Mouse (Mus musculus) heart, embryonic 15.5 days (tissue): ENCODE measurements around the gene Stk32b. TPM values are rescaled to one million over a fixed set of nuclear protein-coding genes. Genes with fewer than 3 reads are reported as not detected.
A peak's percentile ranks its signal among the peaks of the same experiment; 100 is the strongest.

Experiments used
- ATAC-seq: fragments of 200-750 bp; cut with Nextera tagmentation; replicated peaks from 2 replicates; pipeline ENCODE4 v1.8.0; 2017; ENCODE audit warnings: low read depth, moderate TSS enrichment; ENCODE audit not compliant: insufficient number of reproducible peaks, insufficient read depth, low FRiP score
- H3K27ac ChIP-seq: fragments of 300-500 bp; sonication (generic); 2 replicates; pipeline ENCODE4 v1.5.1; 2015; ENCODE audit warnings: mild to moderate bottlenecking, inconsistent platforms
- H3K27me3 ChIP-seq: fragments of 300-500 bp; sonication (generic); 2 replicates; pipeline ENCODE4 v1.6.1; 2015; ENCODE audit warnings: inconsistent platforms
- H3K36me3 ChIP-seq: fragments of 300-500 bp; sonication (generic); 2 replicates; pipeline ENCODE4 v1.6.1; 2015; ENCODE audit warnings: mild to moderate bottlenecking, inconsistent platforms
- H3K4me1 ChIP-seq: fragments of 300-500 bp; sonication (generic); replicated peaks from 2 replicates; pipeline ENCODE4 v1.6.1; 2015; ENCODE audit warnings: inconsistent platforms
- H3K4me2 ChIP-seq: fragments of 300-500 bp; sonication (generic); 2 replicates; pipeline ENCODE4 v1.6.1; 2015; ENCODE audit warnings: inconsistent platforms, mild to moderate bottlenecking, moderate library complexity
- H3K4me3 ChIP-seq: fragments of 300-500 bp; sonication (generic); 2 replicates; pipeline ENCODE4 v1.5.1; 2015; ENCODE audit warnings: mild to moderate bottlenecking, inconsistent platforms
- H3K9ac ChIP-seq: fragments of 300-500 bp; sonication (generic); 2 replicates; pipeline ENCODE4 v1.6.1; 2015; ENCODE audit warnings: mild to moderate bottlenecking, inconsistent platforms
- H3K9me3 ChIP-seq: fragments of 300-500 bp; sonication (generic); replicated peaks from 2 replicates; pipeline ENCODE4 v1.6.1; 2016; ENCODE audit warnings: inconsistent platforms
- WGBS: fragments of 180-500 bp; shearing (Covaris S2); methylation state at CpG from one replicate; pipeline ENCODE4 v1.1.7; 2015; ENCODE audit warnings: mixed read lengths; 5-methylcytosine and 5-hydroxymethylcytosine counted together
- polyA plus RNA-seq: library from polyadenylated mRNA; unstranded; fragments of >200 nt; fragmentation: Nextera tagmentation; extraction: Ambion mirVana; gene quantifications from 2 replicates; pipeline ENCODE4 v1.2.1, GENCODE M21; 2015

The Stk32b gene
- polyA plus RNA-seq, 1 experiment from 2014 or later = 0.79 TPM

DNA sequence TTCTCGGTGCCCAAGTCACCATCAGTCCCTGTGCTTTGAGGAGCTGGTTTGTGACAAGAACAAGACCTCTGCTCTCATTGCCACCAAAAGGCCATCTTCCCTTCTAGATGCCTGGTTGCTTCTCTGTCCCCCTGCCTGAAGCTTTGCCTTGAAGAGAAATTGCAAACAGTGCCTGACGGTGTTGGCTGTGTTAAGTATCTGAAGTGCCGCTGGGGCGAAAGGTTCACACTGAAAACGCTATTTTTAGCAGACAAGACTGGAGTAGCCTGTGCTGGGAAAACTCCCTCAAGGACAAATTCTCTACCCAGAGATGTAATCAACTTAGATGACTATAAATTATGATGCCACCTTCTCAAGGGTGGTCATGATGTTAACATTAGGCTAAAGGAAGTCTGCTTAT lies 129.1 kb downstream of the Stk32b start:
- Histone ChIP-seq H3K4me1 (peaks cover 14% of the 10 kb centered on the region), H3K9me3 (no peaks in the 10 kb centered on the region), H3K36me3 (no peaks in the 10 kb centered on the region), H3K27me3 (no peaks in the 10 kb centered on the region), H3K9ac (no peak overlapping the region), H3K27ac (peak overlapping the region; percentile 45; the same call in 1 of the 2 replicates), H3K4me3 (no peak overlapping the region), H3K4me2 (no peak overlapping the region)
- WGBS = 45% methylated on average over 5 of the region's 5 CpGs
- ATAC-seq = 0 out of 2 replicates have a peak, but pooled peaks have one; percentile 64

DNA sequence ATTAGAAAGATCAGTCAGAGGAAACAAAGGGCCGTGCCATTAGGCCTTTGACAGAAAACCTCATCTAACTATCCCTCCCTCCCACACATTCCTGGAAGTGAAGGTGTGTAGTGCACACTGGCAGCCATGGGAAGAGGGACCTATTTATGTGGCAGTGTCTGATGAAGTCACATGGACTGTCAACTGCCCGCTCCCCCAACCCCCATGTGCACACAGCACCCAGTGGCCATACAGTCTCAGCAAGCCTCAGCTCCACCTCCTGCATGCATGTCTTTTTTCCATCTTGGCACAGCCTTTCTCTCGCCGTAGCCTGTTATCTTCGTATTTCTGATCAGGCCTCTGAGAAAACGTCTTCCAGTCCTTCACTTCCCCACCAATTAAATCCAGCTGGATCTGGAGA lies 130.9 kb downstream of the Stk32b start:
- Histone ChIP-seq H3K27me3 (no peaks in the 10 kb centered on the region), H3K4me3 (no peak overlapping the region), H3K9me3 (no peaks in the 10 kb centered on the region), H3K4me1 (peaks cover 14% of the 10 kb centered on the region), H3K36me3 (no peaks in the 10 kb centered on the region), H3K27ac (no peak overlapping the region), H3K9ac (no peak overlapping the region), H3K4me2 (no peak overlapping the region)
- WGBS = 75% methylated on average over 6 of the region's 6 CpGs
- ATAC-seq = no peak

DNA sequence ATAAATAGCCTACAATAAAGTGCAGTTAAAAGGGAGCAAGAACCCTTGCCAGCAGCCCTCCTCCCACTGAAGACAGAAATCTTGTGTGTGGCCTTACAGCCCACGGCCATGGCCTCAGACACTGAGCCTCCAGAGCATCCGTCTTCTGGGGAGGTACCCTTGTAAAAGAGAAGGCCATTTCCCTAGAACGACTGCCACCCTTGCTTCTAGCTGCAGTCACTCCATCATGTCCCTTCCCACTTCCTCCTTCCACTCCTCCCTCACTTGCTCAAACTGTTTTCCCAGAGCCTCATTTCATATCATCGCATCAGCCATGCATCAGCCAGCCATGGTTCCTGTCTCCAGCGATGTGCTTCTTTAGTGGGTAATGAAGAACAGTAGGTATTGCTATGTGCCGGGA lies 141.5 kb downstream of the Stk32b start:
- no peaks in the 10 kb centered on the region for H3K27me3 ChIP-seq
- H3K9ac ChIP-seq = no peak overlapping the region
- H3K4me2 ChIP-seq = no peak overlapping the region
- no peak overlapping the region for H3K4me3 ChIP-seq
- H3K4me1 ChIP-seq = no peaks in the 10 kb centered on the region
- ATAC-seq = no peak
- no peak overlapping the region for H3K27ac ChIP-seq
- no peaks in the 10 kb centered on the region for H3K9me3 ChIP-seq
- no peaks in the 10 kb centered on the region for H3K36me3 ChIP-seq
- 68% methylated on average over 6 of the region's 6 CpGs for WGBS

DNA sequence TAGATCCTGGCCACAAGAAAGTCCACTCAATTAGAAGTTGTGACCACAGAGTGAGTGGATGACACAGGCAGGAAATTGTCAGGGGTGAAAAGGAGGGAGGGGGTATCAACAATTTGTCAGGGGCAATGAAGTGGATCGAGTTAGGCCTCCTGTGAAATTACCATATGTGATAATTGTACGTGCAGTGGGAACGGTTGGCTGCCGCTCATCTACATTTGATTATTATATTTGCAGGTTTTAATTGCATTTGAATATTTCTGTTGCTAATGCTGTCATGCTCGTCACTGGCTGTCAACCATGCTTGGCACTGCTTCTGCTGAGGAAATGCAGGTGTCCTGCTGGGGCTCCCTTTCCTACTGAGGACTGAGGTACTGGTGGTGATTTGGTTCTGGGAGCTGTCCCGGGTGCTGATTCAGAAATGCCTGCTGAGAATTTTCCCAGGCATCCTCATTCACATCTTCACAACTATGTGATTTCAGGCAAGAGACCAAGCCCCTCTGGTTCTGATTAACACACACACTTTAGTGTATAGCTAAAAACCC lies 159.6 kb downstream of the Stk32b start:
- H3K9ac ChIP-seq = no peak overlapping the region
- 62% methylated on average over 6 of the region's 6 CpGs for WGBS
- no peaks in the 10 kb centered on the region for H3K4me1 ChIP-seq
- H3K4me2 ChIP-seq = no peak overlapping the region
- no peaks in the 10 kb centered on the region for H3K9me3 ChIP-seq
- H3K4me3 ChIP-seq = no peak overlapping the region
- no peaks in the 10 kb centered on the region for H3K27me3 ChIP-seq
- no peak for ATAC-seq
- no peaks in the 10 kb centered on the region for H3K36me3 ChIP-seq
- H3K27ac ChIP-seq = no peak overlapping the region

DNA sequence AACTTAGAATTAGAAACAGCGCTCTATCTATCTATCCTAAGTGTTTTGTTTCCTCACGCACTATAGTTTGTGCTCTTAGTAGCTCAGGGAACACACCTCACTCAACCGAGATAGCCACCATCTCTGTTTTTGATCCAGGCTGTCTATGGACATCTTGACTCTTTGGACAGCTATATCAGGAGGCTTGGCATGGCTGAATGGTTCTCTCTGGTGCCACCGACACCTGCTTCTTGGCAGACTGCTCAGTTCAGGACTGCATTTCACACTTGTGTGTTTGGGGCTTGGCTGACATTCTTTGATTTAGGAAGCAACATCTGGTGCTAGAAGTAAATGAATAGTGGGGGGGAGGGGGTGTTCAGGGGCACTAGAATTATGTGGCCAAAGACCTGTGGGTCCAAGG lies 162.7 kb downstream of the Stk32b start:
- no peak overlapping the region for H3K4me3 ChIP-seq
- no peaks in the 10 kb centered on the region for H3K9me3 ChIP-seq
- no peaks in the 10 kb centered on the region for H3K36me3 ChIP-seq
- ATAC-seq = no peak
- 78% methylated on average over 4 of the region's 4 CpGs for WGBS
- H3K4me2 ChIP-seq = no peak overlapping the region
- H3K4me1 ChIP-seq = no peaks in the 10 kb centered on the region
- H3K27me3 ChIP-seq = no peaks in the 10 kb centered on the region
- H3K27ac ChIP-seq = no peak overlapping the region
- no peak overlapping the region for H3K9ac ChIP-seq

DNA sequence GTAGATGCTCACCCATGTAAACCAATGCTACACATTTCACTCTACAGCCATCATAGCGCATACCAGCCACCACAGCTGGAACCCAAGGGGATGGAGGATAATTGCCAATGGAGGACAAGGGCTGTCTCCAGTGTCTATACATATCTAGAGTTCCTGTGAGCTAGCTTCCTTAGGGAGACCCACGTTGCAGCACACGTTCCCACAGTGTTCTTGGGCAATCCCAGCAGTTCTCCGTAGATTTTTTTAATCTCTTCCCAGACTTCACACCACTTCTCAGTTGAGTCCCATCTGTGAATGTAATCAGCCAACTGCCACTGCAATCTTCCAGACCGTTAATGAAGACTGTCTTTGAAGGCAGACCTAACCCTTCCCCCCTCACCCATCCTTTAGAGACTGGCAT lies 165.3 kb downstream of the Stk32b start:
- no peaks in the 10 kb centered on the region for H3K36me3 ChIP-seq
- no peaks in the 10 kb centered on the region for H3K4me1 ChIP-seq
- H3K9ac ChIP-seq = no peak overlapping the region
- no peak overlapping the region for H3K27ac ChIP-seq
- H3K27me3 ChIP-seq = no peaks in the 10 kb centered on the region
- WGBS = 53% methylated on average over 5 of the region's 5 CpGs
- H3K9me3 ChIP-seq = no peaks in the 10 kb centered on the region
- H3K4me3 ChIP-seq = no peak overlapping the region
- ATAC-seq = no peak
- no peak overlapping the region for H3K4me2 ChIP-seq

DNA sequence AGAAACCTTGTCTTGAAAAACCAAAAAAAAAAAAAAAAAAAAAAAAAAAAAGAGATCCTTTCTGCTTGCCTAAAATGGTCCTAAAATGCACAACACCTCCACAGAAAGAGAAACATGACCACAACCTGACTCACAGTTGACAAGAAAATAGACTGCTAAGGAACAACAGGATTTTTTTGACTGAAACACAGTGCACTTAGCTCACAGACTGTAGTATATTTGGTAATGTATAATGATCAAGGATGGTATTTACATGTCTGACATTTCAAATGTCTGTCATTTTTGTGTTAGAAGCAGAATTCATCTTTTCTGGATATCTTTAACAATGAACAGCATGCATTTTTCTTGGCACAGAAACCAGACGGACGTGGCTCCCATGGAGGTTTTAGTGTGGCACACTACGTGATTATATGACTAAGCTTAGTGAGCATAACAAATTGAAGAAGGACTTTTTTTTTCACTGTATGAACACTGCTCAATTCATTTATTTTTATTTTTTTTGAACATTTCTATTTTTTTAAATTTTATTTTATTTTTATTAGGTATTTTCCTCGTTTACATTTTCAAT lies 181.2 kb downstream of the Stk32b start:
- WGBS = 83% methylated on average over 4 of the region's 4 CpGs
- Histone ChIP-seq H3K4me1 (peaks cover 11% of the 10 kb centered on the region), H3K9me3 (no peaks in the 10 kb centered on the region), H3K36me3 (no peaks in the 10 kb centered on the region), H3K4me2 (no peak overlapping the region), H3K4me3 (no peak overlapping the region), H3K27me3 (no peaks in the 10 kb centered on the region), H3K27ac (no peak overlapping the region), H3K9ac (no peak overlapping the region)
- ATAC-seq = no peak

DNA sequence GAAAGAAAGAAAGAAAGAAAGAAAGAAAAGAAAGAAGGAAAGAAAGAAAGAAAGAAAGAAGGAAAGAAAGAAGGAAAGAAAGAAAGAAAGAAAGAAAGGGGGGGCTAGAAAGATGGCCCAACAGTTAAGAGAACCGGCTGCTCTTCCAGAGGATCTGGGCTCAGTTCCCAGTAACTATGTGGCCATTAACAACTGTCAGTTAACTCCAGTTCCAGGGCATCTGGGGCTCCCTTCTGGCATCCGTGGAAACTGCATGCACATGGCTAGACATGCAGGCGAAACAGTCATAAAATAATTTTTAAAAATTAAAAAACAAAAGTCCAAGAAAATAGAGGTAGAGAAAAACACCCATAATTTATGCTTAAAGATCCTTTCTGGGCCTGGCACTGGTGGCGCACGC lies 181.7 kb downstream of the Stk32b start:
- Histone ChIP-seq H3K4me1 (peaks cover 11% of the 10 kb centered on the region), H3K4me3 (no peak overlapping the region), H3K9me3 (no peaks in the 10 kb centered on the region), H3K36me3 (no peaks in the 10 kb centered on the region), H3K27ac (no peak overlapping the region), H3K4me2 (no peak overlapping the region), H3K9ac (no peak overlapping the region), H3K27me3 (no peaks in the 10 kb centered on the region)
- ATAC-seq = no peak
- WGBS = 76% methylated on average over 5 of the region's 5 CpGs

DNA sequence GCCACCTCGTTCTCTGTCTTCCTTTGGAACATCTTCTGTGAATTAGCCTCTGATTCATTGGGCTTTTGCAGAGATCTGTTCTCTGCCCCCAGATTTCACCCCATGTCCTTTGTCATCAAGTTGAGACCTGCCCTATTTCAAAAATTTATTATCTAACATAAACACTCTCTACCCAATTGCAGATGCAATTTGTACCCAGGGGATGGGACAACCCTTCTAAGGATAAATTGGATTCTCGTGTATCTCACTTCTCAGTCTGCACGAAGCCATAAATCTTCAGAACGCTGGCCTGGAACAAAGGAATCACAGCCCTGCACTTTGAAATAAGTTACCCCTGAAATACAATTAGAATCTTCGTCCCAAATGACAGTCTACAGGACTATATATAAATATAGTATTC lies 191.6 kb downstream of the Stk32b start:
- Histone ChIP-seq H3K4me2 (no peak overlapping the region), H3K4me1 (no peaks in the 10 kb centered on the region), H3K36me3 (no peaks in the 10 kb centered on the region), H3K27ac (no peak overlapping the region), H3K9me3 (no peaks in the 10 kb centered on the region), H3K27me3 (no peaks in the 10 kb centered on the region), H3K9ac (no peak overlapping the region), H3K4me3 (no peak overlapping the region)
- no peak for ATAC-seq
- 67% methylated on average over 5 of the region's 5 CpGs for WGBS

DNA sequence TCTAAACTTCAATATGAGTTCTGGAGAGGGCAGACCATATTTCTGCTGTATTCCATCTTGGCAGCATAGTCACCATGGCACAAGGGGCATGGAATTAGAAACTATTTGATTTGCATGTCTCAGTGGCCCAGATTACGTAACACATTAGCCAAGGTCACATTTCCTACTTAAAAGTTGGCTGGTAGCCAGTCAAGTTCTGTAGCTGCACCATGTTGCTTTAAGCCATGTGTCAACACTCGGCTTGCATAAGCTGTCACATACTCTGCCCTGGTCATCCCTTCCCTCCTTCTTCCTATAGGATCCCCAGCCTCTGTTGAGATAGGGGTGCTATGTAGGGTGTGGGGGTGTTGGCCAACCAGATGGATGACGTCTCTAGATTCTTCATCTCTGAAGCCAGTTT lies 196.5 kb downstream of the Stk32b start:
- no peak overlapping the region for H3K27ac ChIP-seq
- H3K9me3 ChIP-seq = no peaks in the 10 kb centered on the region
- WGBS = 36% methylated on average over 3 of the region's 3 CpGs
- H3K27me3 ChIP-seq = no peaks in the 10 kb centered on the region
- no peak overlapping the region for H3K9ac ChIP-seq
- no peak overlapping the region for H3K4me3 ChIP-seq
- no peaks in the 10 kb centered on the region for H3K36me3 ChIP-seq
- ATAC-seq = no peak
- no peak overlapping the region for H3K4me2 ChIP-seq
- H3K4me1 ChIP-seq = no peaks in the 10 kb centered on the region

DNA sequence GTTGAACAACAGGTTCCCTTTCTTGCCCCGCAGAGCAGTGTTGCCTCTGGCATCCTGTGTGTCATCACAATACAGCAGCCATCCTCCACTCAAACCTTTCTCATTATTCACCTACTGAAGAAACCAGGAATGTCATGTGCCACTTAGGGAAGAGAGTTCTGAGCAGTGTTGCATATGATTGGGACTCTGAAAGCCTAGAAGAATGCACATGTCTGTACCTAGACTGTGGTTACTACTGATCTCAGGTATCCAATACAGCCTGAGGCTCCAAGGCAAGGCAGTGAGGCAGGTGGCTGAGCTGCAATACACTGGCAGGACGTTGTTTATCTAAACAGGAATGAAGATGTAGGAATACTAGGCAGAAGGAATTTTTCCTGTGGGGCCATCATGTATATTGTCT lies 204.5 kb downstream of the Stk32b start:
- Histone ChIP-seq H3K27ac (no peak overlapping the region), H3K27me3 (no peaks in the 10 kb centered on the region), H3K4me3 (no peak overlapping the region), H3K4me2 (no peak overlapping the region), H3K9me3 (no peaks in the 10 kb centered on the region), H3K9ac (no peak overlapping the region), H3K36me3 (no peaks in the 10 kb centered on the region), H3K4me1 (peaks cover 21% of the 10 kb centered on the region)
- ATAC-seq = no peak
- WGBS = 44% methylated on average over 2 of the region's 2 CpGs

DNA sequence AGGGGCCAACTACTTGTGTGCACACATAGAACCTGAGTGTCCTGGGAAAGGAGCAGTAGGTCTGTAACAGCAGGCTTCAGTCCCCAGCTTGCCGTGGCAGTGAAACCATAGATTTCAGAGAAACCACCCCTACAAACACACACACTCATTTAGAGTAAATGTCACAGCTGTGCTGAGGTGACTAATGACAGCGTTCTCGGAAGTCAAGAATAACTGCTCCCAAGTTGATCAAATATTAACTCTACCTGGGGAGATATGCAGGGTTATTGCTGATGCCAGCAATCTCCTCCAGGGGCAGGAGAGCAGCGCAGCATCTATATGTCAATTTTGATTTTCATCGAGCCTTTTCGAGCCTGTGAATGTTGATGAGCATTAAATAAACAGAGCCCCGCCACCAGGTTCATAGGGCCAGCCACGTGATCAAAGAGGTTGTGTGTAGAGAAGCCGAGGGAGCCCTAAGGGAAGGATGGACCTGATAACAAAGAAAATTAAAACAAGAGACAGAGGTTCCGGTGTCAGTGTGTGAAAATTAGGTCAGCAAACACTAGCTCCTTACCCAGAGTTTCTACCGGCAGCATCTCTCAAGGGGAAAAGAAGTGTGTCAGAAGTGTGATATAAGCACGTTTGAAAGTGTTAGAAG lies 210.0 kb downstream of the Stk32b start:
- Histone ChIP-seq H3K4me1 (0 out of 2 replicates have a peak, but pooled peaks cover 4% of the 10 kb centered on the region), H3K4me2 (no peak overlapping the region), H3K36me3 (no peaks in the 10 kb centered on the region), H3K27me3 (no peaks in the 10 kb centered on the region), H3K9me3 (no peaks in the 10 kb centered on the region), H3K9ac (no peak overlapping the region), H3K27ac (no peak overlapping the region), H3K4me3 (no peak overlapping the region)
- ATAC-seq = no peak
- 65% methylated on average over 12 of the region's 12 CpGs for WGBS
